Mouse (Mus musculus): ENCODE results near the gene Rara.

DNA sequence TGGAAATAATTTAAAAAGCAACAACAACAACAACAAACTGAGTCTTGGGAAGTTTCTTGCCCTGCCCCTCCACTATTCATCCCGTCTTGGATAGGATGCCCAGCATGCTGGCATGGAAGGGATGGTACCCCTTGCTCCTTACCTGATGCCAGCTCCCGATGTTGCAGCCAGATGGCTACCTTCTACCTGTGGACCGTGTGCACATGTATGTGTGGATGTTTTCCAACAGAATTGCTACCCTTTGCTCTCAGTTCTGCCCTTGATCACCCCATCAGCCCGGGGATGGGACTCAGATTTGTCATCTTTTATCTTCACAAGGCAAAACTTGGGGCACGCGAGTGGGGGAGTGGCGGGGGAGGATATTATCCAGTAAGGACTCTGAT lies 11.1 kb downstream of the Rara start:
- TF ChIP-seq CTCF (IDR thresholded peaks at IDR 0.05; ENCODE audit: borderline replicate concordance, control insufficient read depth, extremely low read depth, insufficient read depth, low read length, poor library complexity) (no peak), POLR2A (IDR thresholded peaks at IDR 0.05; ENCODE audit: control insufficient read depth, extremely low read depth, insufficient read depth, low read length, poor library complexity) (no peak)
